Mouse (Mus musculus) heart, embryonic 11.5 days (tissue): ENCODE measurements around the gene Acot12. TPM values are rescaled to one million over a fixed set of nuclear protein-coding genes. Genes with fewer than 3 reads are reported as not detected.
A peak's percentile ranks its signal among the peaks of the same experiment; 100 is the strongest.

Source experiments
- ATAC-seq: fragments of 200-750 bp; cut with Nextera tagmentation; replicated peaks from 2 replicates; pipeline ENCODE4 v1.8.0; 2017; ENCODE audit warnings: moderate library complexity; ENCODE audit not compliant: insufficient number of reproducible peaks, low FRiP score, low TSS enrichment
- H3K27ac ChIP-seq: fragments of 300-500 bp; sonication (generic); 2 replicates; pipeline ENCODE4 v1.5.1; 2014; ENCODE audit warnings: mild to moderate bottlenecking, low read depth, low read length
- H3K27me3 ChIP-seq: fragments of 300-500 bp; sonication (generic); 2 replicates; pipeline ENCODE4 v1.6.1; 2014; ENCODE audit warnings: mild to moderate bottlenecking, low read length, mixed read lengths; ENCODE audit not compliant: control insufficient read depth, insufficient read depth
- H3K36me3 ChIP-seq: fragments of 300-500 bp; sonication (generic); 2 replicates; pipeline ENCODE4 v1.6.1; 2014; ENCODE audit warnings: mild to moderate bottlenecking, low read length, moderate library complexity, mixed read lengths; ENCODE audit not compliant: control insufficient read depth, insufficient read depth
- H3K4me1 ChIP-seq: fragments of 300-500 bp; sonication (generic); 2 replicates; pipeline ENCODE4 v1.6.1; 2014; ENCODE audit warnings: low read length; ENCODE audit not compliant: control insufficient read depth, insufficient read depth
- H3K4me2 ChIP-seq: fragments of 300-500 bp; sonication (generic); 2 replicates; pipeline ENCODE4 v1.6.1; 2014; ENCODE audit warnings: mild to moderate bottlenecking, moderate library complexity
- H3K4me3 ChIP-seq: fragments of 300-500 bp; sonication (generic); 2 replicates; pipeline ENCODE4 v1.5.1; 2014; ENCODE audit warnings: low read depth, low read length
- H3K9ac ChIP-seq: fragments of 300-500 bp; sonication (generic); 2 replicates; pipeline ENCODE4 v1.6.1; 2014; ENCODE audit warnings: mild to moderate bottlenecking, low read depth, low read length, moderate library complexity
- H3K9me3 ChIP-seq: fragments of 300-500 bp; sonication (generic); replicated peaks from 2 replicates; pipeline ENCODE4 v1.6.1; 2016; ENCODE audit warnings: low read length; ENCODE audit not compliant: control insufficient read depth
- WGBS: fragments of 180-500 bp; shearing (Covaris S2); extraction: QIAGEN DNeasy Blood & Tissue Kit; methylation state at CpG from one replicate; pipeline ENCODE4 v1.1.7; 2014; ENCODE audit not compliant: insufficient replicate concordance; 5-methylcytosine and 5-hydroxymethylcytosine counted together
- polyA plus RNA-seq: library from polyadenylated mRNA; unstranded; fragments of >200 nt; fragmentation: Nextera tagmentation; extraction: Ambion mirVana; gene quantifications from 2 replicates; pipeline ENCODE4 v1.2.1, GENCODE M21; 2014

Acot12 gene
- polyA plus RNA-seq, 1 experiment from 2014 or later = not detected

GRCm38 (mm10) chr13:91796003-91796402, 54.7 kb downstream of the Acot12 start:
- H3K4me2 ChIP-seq = no peak overlapping the region
- ATAC-seq = no peak
- no peaks in the 10 kb centered on the region for H3K4me1 ChIP-seq
- H3K36me3 ChIP-seq = peaks cover 13% of the 10 kb centered on the region; the same call in 1 of the 2 replicates
- H3K9me3 ChIP-seq = no peaks in the 10 kb centered on the region
- WGBS = 91% methylated on average over 6 of the region's 6 CpGs
- H3K27ac ChIP-seq = no peak overlapping the region
- no peak overlapping the region for H3K4me3 ChIP-seq
- H3K9ac ChIP-seq = no peak overlapping the region
- no peaks in the 10 kb centered on the region for H3K27me3 ChIP-seq

GRCm38 (mm10) chr13:91796916-91797315, 55.6 kb downstream of the Acot12 start:
- peaks cover 13% of the 10 kb centered on the region; the same call in 1 of the 2 replicates for H3K36me3 ChIP-seq
- 93% methylated on average over 6 of the region's 6 CpGs for whole genome bisulfite sequencing
- H3K9ac ChIP-seq = no peak overlapping the region

GRCm38 (mm10) chr13:91797442-91797841, 56.1 kb downstream of the Acot12 start:
- Histone ChIP-seq H3K4me3 (no peak overlapping the region), H3K4me2 (no peak overlapping the region), H3K27me3 (no peaks in the 10 kb centered on the region), H3K9ac (no peak overlapping the region), H3K36me3 (peaks cover 13% of the 10 kb centered on the region; the same call in 1 of the 2 replicates), H3K27ac (no peak overlapping the region), H3K9me3 (no peaks in the 10 kb centered on the region), H3K4me1 (no peaks in the 10 kb centered on the region)
- WGBS = 90% methylated on average over 10 of the region's 10 CpGs
- ATAC-seq = no peak

More at GRCm38 (mm10) chr13:91796916-91797315, 55.6 kb downstream of the Acot12 start:
- Histone ChIP-seq H3K9me3 (no peaks in the 10 kb centered on the region), H3K27me3 (no peaks in the 10 kb centered on the region), H3K4me1 (no peaks in the 10 kb centered on the region), H3K27ac (no peak overlapping the region), H3K4me2 (no peak overlapping the region), H3K4me3 (no peak overlapping the region)
- no peak for ATAC-seq

- H3K9ac ChIP-seq = no peak overlapping the region
- no peak for ATAC-seq
- H3K4me1 ChIP-seq = 0 out of 2 replicates have a peak, but pooled peaks cover 4% of the 10 kb centered on the region
- no peak overlapping the region for H3K4me2 ChIP-seq
- H3K9me3 ChIP-seq = no peaks in the 10 kb centered on the region
- H3K27ac ChIP-seq = no peak overlapping the region
- peaks cover 11% of the 10 kb centered on the region; the same call in 1 of the 2 replicates for H3K36me3 ChIP-seq
- H3K27me3 ChIP-seq = no peaks in the 10 kb centered on the region
- H3K4me3 ChIP-seq = no peak overlapping the region
- 79% methylated on average over 5 of the region's 5 CpGs for WGBS
Observed at GRCm38 (mm10) chr13:91801726-91802125, 60.4 kb downstream of the Acot12 start.

- no peaks in the 10 kb centered on the region for H3K27me3 ChIP-seq
- peak within 1 kb of the TSS; percentile 82 for H3K9ac ChIP-seq
- peak within 1 kb of the TSS; percentile 80 for H3K27ac ChIP-seq
- WGBS = under 1% methylated on average over 50 of the region's 50 CpGs
- H3K4me1 ChIP-seq = peaks cover 9% of the 10 kb centered on the region; the same call in 1 of the 2 replicates
- H3K36me3 ChIP-seq = peaks cover 2% of the 10 kb centered on the region; the same call in 1 of the 2 replicates
- peak; percentile 97 for ATAC-seq
- H3K4me2 ChIP-seq = peak within 1 kb of the TSS; percentile 66
- H3K4me3 ChIP-seq = peak within 1 kb of the TSS; percentile 93
- no peaks in the 10 kb centered on the region for H3K9me3 ChIP-seq
Observed at GRCm38 (mm10) chr13:91807155-91807839, 66.0 kb downstream of the Acot12 start, which contains the start of gene Zcchc9. Zcchc9 (minus strand) TSS chr13:91807705.

- H3K27ac ChIP-seq = peak overlapping the region; percentile 80
- peak overlapping the region; percentile 66 for H3K4me2 ChIP-seq
- no peaks in the 10 kb centered on the region for H3K27me3 ChIP-seq
- WGBS = 43% methylated on average over 20 of the region's 20 CpGs
- no peak for ATAC-seq
- peak overlapping the region; percentile 93 for H3K4me3 ChIP-seq
- H3K9ac ChIP-seq = peak overlapping the region; percentile 82
- H3K4me1 ChIP-seq = peaks cover 9% of the 10 kb centered on the region; the same call in 1 of the 2 replicates
- H3K9me3 ChIP-seq = no peaks in the 10 kb centered on the region
- H3K36me3 ChIP-seq = peaks cover 2% of the 10 kb centered on the region; the same call in 1 of the 2 replicates
Observed at GRCm38 (mm10) chr13:91807874-91808575, 66.7 kb downstream of the Acot12 start.

GRCm38 (mm10) chr13:91809476-91809875, 68.2 kb downstream of the Acot12 start:
- no peak overlapping the region for H3K4me2 ChIP-seq
- ATAC-seq = no peak
- H3K4me3 ChIP-seq = no peak overlapping the region
- WGBS = 36% methylated on average over 2 of the region's 2 CpGs
- peaks cover 4% of the 10 kb centered on the region; the same call in 1 of the 2 replicates for H3K9me3 ChIP-seq
- peaks cover 9% of the 10 kb centered on the region; the same call in 1 of the 2 replicates for H3K4me1 ChIP-seq
- no peak overlapping the region for H3K27ac ChIP-seq
- H3K36me3 ChIP-seq = no peaks in the 10 kb centered on the region; the same call in 1 of the 2 replicates
- no peaks in the 10 kb centered on the region for H3K27me3 ChIP-seq
- H3K9ac ChIP-seq = no peak overlapping the region

GRCm38 (mm10) chr13:91814670-91815069, 73.4 kb downstream of the Acot12 start:
- Histone ChIP-seq H3K4me3 (no peak overlapping the region), H3K36me3 (no peaks in the 10 kb centered on the region), H3K9ac (no peak overlapping the region), H3K27ac (no peak overlapping the region), H3K4me1 (no peaks in the 10 kb centered on the region), H3K27me3 (no peaks in the 10 kb centered on the region), H3K4me2 (no peak overlapping the region), H3K9me3 (peaks cover 4% of the 10 kb centered on the region; the same call in 1 of the 2 replicates)
- ATAC-seq = no peak
- 85% methylated on average over 5 of the region's 5 CpGs for WGBS
